In genomic region chr19:7058541-7058940, GRCm38 (mm10) we compare ENCODE assay signal across 11 mouse cellular contexts. TPM values are rescaled to one million over a fixed set of nuclear protein-coding genes. Genes with fewer than 3 reads are reported as not detected.
DNase-seq lines count a peak whose midpoint lies in the region; ATAC-seq and TF ChIP-seq lines count a peak whose summit lies in the region.
"Had no signal": no experiment of that assay in that cellular context is flagged by ENCODE, and none has a peak within 500 bp of the region (broad histone marks: within the 10 kb centered on the region; RNA-seq: fewer than 3 reads in every experiment).

No protein-coding gene starts in this region.

- H3K27me3 ChIP-seq in lung, embryonic 14.5 days (ENCODE audit: insufficient read depth, low read length): no peaks in the 10 kb centered on the region
- peaks cover 75% of the 10 kb centered on the region for H3K27me3 ChIP-seq in limb, embryonic 10.5 days (ENCODE audit: low read depth, poor library complexity, severe bottlenecking)
- peaks cover 47% of the 10 kb centered on the region for H3K27me3 ChIP-seq in neural tube, embryonic 15.5 days (replicated peaks)

- no peak for ATAC-seq in lung, embryonic 14.5 days (ENCODE audit: insufficient read depth)
- ATAC-seq in neural tube, embryonic 15.5 days (ENCODE audit: low FRiP score): no peak

- 63% methylated on average over 6 of the region's 6 CpGs for WGBS in lung, embryonic 14.5 days
- WGBS in limb, embryonic 10.5 days: 56% methylated on average over 6 of the region's 6 CpGs
- WGBS in neural tube, embryonic 15.5 days: 63% methylated on average over 6 of the region's 6 CpGs

- H3K9ac ChIP-seq in lung, embryonic 14.5 days: no peak overlapping the region
- H3K9ac ChIP-seq in neural tube, embryonic 15.5 days (replicated peaks): no peak overlapping the region

- TF ChIP-seq CTCF in gastrocnemius, adult 2 months (IDR thresholded peaks at IDR 0.05): no peak
- TF ChIP-seq CTCF in lung, embryonic 14.5 days (IDR thresholded peaks at IDR 0.05; ENCODE audit: low read depth): no peak

- H3K4me2 ChIP-seq in lung, embryonic 14.5 days: peak overlapping the region; percentile 99
- H3K4me2 ChIP-seq in neural tube, embryonic 15.5 days: peak overlapping the region; percentile 98; the same call in 1 of the 2 replicates

- H3K4me3 ChIP-seq in gastrocnemius, adult 2 months: peak overlapping the region; percentile 96
- 0 out of 2 replicates have a peak overlapping the region, but pooled peaks have one; percentile 67 for H3K4me3 ChIP-seq in lung, embryonic 14.5 days (ENCODE audit: low read depth, low read length)
- H3K4me3 ChIP-seq in limb, embryonic 10.5 days: peak overlapping the region; percentile 76
- H3K4me3 ChIP-seq in neural tube, embryonic 15.5 days (replicated peaks): no peak overlapping the region

- peak overlapping the region; percentile 98 for H3K27ac ChIP-seq in gastrocnemius, adult 2 months
- H3K27ac ChIP-seq in lung, embryonic 14.5 days (ENCODE audit: low read depth): no peak overlapping the region
- no peak overlapping the region for H3K27ac ChIP-seq in limb, embryonic 10.5 days
- no peak overlapping the region for H3K27ac ChIP-seq in neural tube, embryonic 15.5 days (replicated peaks)
- H3K27ac ChIP-seq: macrophage had no signal

- intact Hi-C loops in gastrocnemius, adult 2 months (cut with DNase I): no loop called here

- no peaks in the 10 kb centered on the region for H3K9me3 ChIP-seq in lung, embryonic 14.5 days (ENCODE audit: low read depth, low read length)
- no peaks in the 10 kb centered on the region for H3K9me3 ChIP-seq in limb, embryonic 10.5 days (replicated peaks)
- no peaks in the 10 kb centered on the region for H3K9me3 ChIP-seq in neural tube, embryonic 15.5 days (replicated peaks)

- H3K4me1 ChIP-seq in lung, embryonic 14.5 days (ENCODE audit: insufficient read depth): peaks cover 15% of the 10 kb centered on the region
- peaks cover 26% of the 10 kb centered on the region for H3K4me1 ChIP-seq in limb, embryonic 10.5 days
- H3K4me1 ChIP-seq in neural tube, embryonic 15.5 days: peaks cover 22% of the 10 kb centered on the region

- no peak for DNase-seq in gastrocnemius, adult 2 months
- DNase-seq in gastrocnemius, adult 8-10 months (ENCODE audit: low spot score in 2 of 2): no peak
- DNase-seq in lung, embryonic 14.5 days: no peak
- DNase-seq in lung, postnatal 4 days: no peak
- DNase-seq in limb, embryonic 10.5 days (ENCODE audit: low spot score): no peak
- DNase-seq in right cerebral cortex, postnatal 4 days: no peak
- DNase-seq in retina, embryonic 14.5 days (ENCODE audit: low spot score): no peak
- DNase-seq: B cell, adult 2 months had no signal

- no peaks in the 10 kb centered on the region for H3K36me3 ChIP-seq in lung, embryonic 14.5 days (ENCODE audit: insufficient read depth)
- no peaks in the 10 kb centered on the region for H3K36me3 ChIP-seq in limb, embryonic 10.5 days
- H3K36me3 ChIP-seq in neural tube, embryonic 15.5 days: no peaks in the 10 kb centered on the region

RNA-seq across cellular contexts. Expression of gene Macrod1, which starts 1.9 kb away (rescaled TPM):
- 100 to 1,000 TPM; 261 to 294 TPM for total RNA-seq in gastrocnemius, adult 2 months (2021)
- 100 to 1,000 TPM; 279 to 336 (median 292) TPM for total RNA-seq in gastrocnemius, adult 8-10 months (2022)
- 11.0 and 11.4 TPM in 2 replicates for polyA plus RNA-seq in lung, embryonic 14.5 days (2014; fragmentation: Nextera tagmentation; extraction: Ambion mirVana)
- polyA plus RNA-seq in limb, embryonic 10.5 days (2016; fragmentation: Nextera tagmentation; extraction: Ambion mirVana): 2.8 and 4.4 TPM in 2 replicates
- polyA plus RNA-seq in neural tube, embryonic 15.5 days (2015; fragmentation: Nextera tagmentation; extraction: Ambion mirVana): 7.2 and 7.7 TPM in 2 replicates

RNA-seq across cellular contexts. Expression of gene Stip1, which starts 18.8 kb away (rescaled TPM):
- 100 to 1,000 TPM in 1 of 2 experiments, 10 to 100 TPM in 1; 89.9 to 125 TPM for total RNA-seq in gastrocnemius, adult 2 months (2021)
- 10 to 100 TPM; 77.9 to 86.5 (median 81.8) TPM for total RNA-seq in gastrocnemius, adult 8-10 months (2022)
- polyA plus RNA-seq in lung, embryonic 14.5 days (2014; fragmentation: Nextera tagmentation; extraction: Ambion mirVana): 250 and 255 TPM in 2 replicates
- polyA plus RNA-seq in limb, embryonic 10.5 days (2016; fragmentation: Nextera tagmentation; extraction: Ambion mirVana): 455 and 483 TPM in 2 replicates
- 210 and 232 TPM in 2 replicates for polyA plus RNA-seq in neural tube, embryonic 15.5 days (2015; fragmentation: Nextera tagmentation; extraction: Ambion mirVana)

RNA-seq across cellular contexts. Expression of gene Fermt3, which starts 39.3 kb away (rescaled TPM):
- total RNA-seq in gastrocnemius, adult 2 months (2021): under 1 TPM; 0.71 to 0.86 TPM
- under 1 TPM; 0.41 to 0.94 (median 0.60) TPM for total RNA-seq in gastrocnemius, adult 8-10 months (2022)
- polyA plus RNA-seq in lung, embryonic 14.5 days (2014; fragmentation: Nextera tagmentation; extraction: Ambion mirVana): 8.6 and 9.1 TPM in 2 replicates
- polyA plus RNA-seq in limb, embryonic 10.5 days (2016; fragmentation: Nextera tagmentation; extraction: Ambion mirVana): 7.0 and 7.5 TPM in 2 replicates
- polyA plus RNA-seq in neural tube, embryonic 15.5 days (2015; fragmentation: Nextera tagmentation; extraction: Ambion mirVana): 4.6 and 19.6 TPM in 2 replicates

RNA-seq across cellular contexts. Expression of gene Flrt1, which starts 47.0 kb away (rescaled TPM):
- total RNA-seq in gastrocnemius, adult 2 months (2021): under 1 TPM; 0.53 to 0.54 TPM
- 1 to 10 TPM in 3 of 4 experiments, under 1 TPM in 1; 0.83 to 2.9 (median 1.7) TPM for total RNA-seq in gastrocnemius, adult 8-10 months (2022)
- 1.4 and 2.0 TPM in 2 replicates for polyA plus RNA-seq in lung, embryonic 14.5 days (2014; fragmentation: Nextera tagmentation; extraction: Ambion mirVana)
- 0.54 and 1.6 TPM in 2 replicates for polyA plus RNA-seq in limb, embryonic 10.5 days (2016; fragmentation: Nextera tagmentation; extraction: Ambion mirVana)
- 10.5 and 10.9 TPM in 2 replicates for polyA plus RNA-seq in neural tube, embryonic 15.5 days (2015; fragmentation: Nextera tagmentation; extraction: Ambion mirVana)
- total RNA-seq: hematopoietic stem cell, adult 5-6 weeks had no signal
- polyA plus RNA-seq: macrophage had no signal
